Mouse (Mus musculus): ENCODE data around the gene Fbxo11. TPM values are rescaled to one million over a fixed set of nuclear protein-coding genes. Genes with fewer than 3 reads are reported as not detected.

Gene Fbxo11
- 2.5 and 5.8 TPM in 2 replicates for polyA plus RNA-seq (2012)

DNA sequence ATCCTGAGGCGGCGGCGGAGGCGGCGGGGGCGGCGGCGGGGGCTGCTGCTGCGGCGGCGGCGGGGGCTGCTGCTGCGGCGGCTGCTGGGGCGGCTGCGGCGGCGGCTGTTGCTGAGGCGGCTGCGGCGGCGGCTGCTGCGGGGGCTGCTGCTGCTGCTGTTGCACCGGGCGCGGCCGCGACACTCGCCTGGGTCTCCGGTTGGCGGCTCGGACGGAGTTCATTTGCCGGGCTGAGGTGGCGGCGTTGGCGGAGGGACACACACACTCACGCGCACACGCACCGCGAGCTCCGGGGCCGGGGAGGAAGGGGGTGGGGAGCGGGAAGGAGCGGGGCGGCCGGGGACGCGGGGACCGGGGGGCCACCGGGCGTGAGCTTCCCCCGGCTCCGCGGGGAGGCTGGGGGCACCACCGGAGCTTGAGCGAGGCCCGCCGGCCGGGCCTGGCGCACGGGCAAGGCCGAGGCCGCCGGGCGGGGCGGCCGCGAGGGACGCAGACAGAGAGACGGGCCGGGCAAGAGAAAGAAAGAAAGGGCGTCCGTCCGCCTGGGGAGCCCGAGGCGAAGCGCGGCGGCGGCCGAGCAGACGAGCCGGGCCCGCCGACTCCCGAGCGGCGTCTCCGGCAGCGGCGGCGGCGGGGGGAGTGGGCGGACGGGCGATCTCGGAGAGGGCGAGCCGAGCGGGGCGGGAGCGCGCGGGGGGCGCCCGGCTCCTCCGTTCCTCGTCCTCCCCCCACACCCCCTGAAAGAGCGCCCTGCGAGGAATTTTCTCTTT, at the start of gene Fbxo11:
Gene Fbxo11 (minus strand): TSS at position 261 of the 770 bp plus-strand sequence.

DNA sequence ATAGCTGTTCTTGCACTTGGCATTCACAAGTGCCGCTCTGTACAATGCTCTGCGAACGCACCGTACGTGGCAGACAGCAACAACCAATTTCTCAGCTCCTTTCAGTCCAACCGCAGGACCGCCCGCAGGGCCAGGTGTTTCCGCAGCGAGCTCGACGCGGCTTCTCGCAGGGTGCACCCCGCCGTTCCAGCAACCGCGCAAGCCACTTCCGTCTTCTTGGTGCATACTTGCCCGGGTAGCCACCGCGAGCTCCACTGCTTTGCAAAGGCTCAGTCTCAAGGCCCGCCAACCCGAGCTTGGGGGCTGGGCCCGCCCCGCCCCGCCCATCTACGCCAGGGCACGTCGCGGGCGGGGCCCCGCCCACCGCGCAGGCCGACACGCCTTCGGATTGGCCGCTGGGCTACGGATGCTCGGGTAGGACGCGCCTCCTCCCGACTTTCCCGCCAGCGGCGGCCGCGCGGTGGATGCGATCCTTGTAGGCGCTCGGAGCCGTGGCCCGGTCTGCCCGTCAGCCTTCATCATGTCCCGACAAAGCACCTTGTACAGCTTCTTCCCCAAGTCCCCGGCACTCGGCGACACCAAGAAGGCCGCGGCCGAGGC, 90.4 kb downstream of the Fbxo11 start, which contains the start of gene Msh6:
Gene Msh6 (plus strand): TSS at position 434 of the 600 bp plus-strand sequence.

Other genes with a start within 250 kb of the Fbxo11 start
- not detected in 2 replicates for gene Rpl36-ps4, start 144.3 kb downstream of the Fbxo11 start, polyA plus RNA-seq (2012)
- 10.2 and 11.5 TPM in 2 replicates for gene Msh6, start 90.2 kb downstream of the Fbxo11 start, polyA plus RNA-seq (2012)